Mouse (Mus musculus): Measurements from ENCODE around the gene Csmd2. TPM values are rescaled to one million over a fixed set of nuclear protein-coding genes. Genes with fewer than 3 reads are reported as not detected.

The Csmd2 gene
- polyA plus RNA-seq, 1 experiment from 2014 or later, result 0.07 TPM

- H3K27ac ChIP-seq, result no peak overlapping the region
- no peaks in the 10 kb centered on the region for H3K36me3 ChIP-seq
- H3K9ac ChIP-seq, result no peak overlapping the region
- peaks cover 28% of the 10 kb centered on the region for H3K9me3 ChIP-seq (replicated peaks)
- H3K4me3 ChIP-seq, result no peak overlapping the region
- H3K4me2 ChIP-seq, result no peak overlapping the region
- no peaks in the 10 kb centered on the region for H3K27me3 ChIP-seq (replicated peaks)
- ATAC-seq, result no peak
- no peaks in the 10 kb centered on the region for H3K4me1 ChIP-seq
- WGBS (ENCODE audit: insufficient replicate concordance), result 79% methylated on average over 9 of the region's 9 CpGs
These were observed 281.7 kb downstream of the Csmd2 start for GRCm38 (mm10) chr4:128269261-128269875.

- Histone ChIP-seq H3K27me3 (replicated peaks) (no peaks in the 10 kb centered on the region), H3K4me1 (no peaks in the 10 kb centered on the region), H3K9me3 (replicated peaks) (peaks cover 24% of the 10 kb centered on the region), H3K27ac (no peak overlapping the region), H3K4me3 (no peak overlapping the region), H3K36me3 (no peaks in the 10 kb centered on the region), H3K4me2 (no peak overlapping the region), H3K9ac (no peak overlapping the region)
- WGBS (ENCODE audit: insufficient replicate concordance), result 67% methylated on average over 10 of the region's 10 CpGs
- ATAC-seq, result no peak
These were observed 282.5 kb downstream of the Csmd2 start for GRCm38 (mm10) chr4:128270177-128270576.

- Histone ChIP-seq H3K9me3 (replicated peaks) (peaks cover 18% of the 10 kb centered on the region), H3K4me1 (no peaks in the 10 kb centered on the region), H3K36me3 (no peaks in the 10 kb centered on the region), H3K27me3 (replicated peaks) (no peaks in the 10 kb centered on the region), H3K9ac (no peak overlapping the region), H3K4me3 (no peak overlapping the region), H3K27ac (no peak overlapping the region), H3K4me2 (no peak overlapping the region)
- WGBS (ENCODE audit: insufficient replicate concordance), result 72% methylated on average over 19 of the region's 19 CpGs
- no peak for ATAC-seq
These were observed 283.3 kb downstream of the Csmd2 start for GRCm38 (mm10) chr4:128270931-128271330.

- no peaks in the 10 kb centered on the region for H3K36me3 ChIP-seq
- H3K4me2 ChIP-seq, result no peak overlapping the region
- H3K4me3 ChIP-seq, result no peak overlapping the region
- H3K9ac ChIP-seq, result no peak overlapping the region
- WGBS (ENCODE audit: insufficient replicate concordance), result 59% methylated on average over 6 of the region's 6 CpGs
- no peak overlapping the region for H3K27ac ChIP-seq
- no peaks in the 10 kb centered on the region for H3K4me1 ChIP-seq
- no peak for ATAC-seq
- H3K27me3 ChIP-seq (replicated peaks), result no peaks in the 10 kb centered on the region
- peaks cover 8% of the 10 kb centered on the region; the same call in 1 of the 2 replicates for H3K9me3 ChIP-seq (replicated peaks)
These were observed 284.8 kb downstream of the Csmd2 start for GRCm38 (mm10) chr4:128272501-128272900.

- Histone ChIP-seq H3K36me3 (no peaks in the 10 kb centered on the region), H3K4me2 (no peak overlapping the region), H3K27me3 (replicated peaks) (no peaks in the 10 kb centered on the region), H3K27ac (no peak overlapping the region), H3K4me3 (no peak overlapping the region), H3K4me1 (no peaks in the 10 kb centered on the region), H3K9me3 (replicated peaks) (peaks cover 8% of the 10 kb centered on the region; the same call in 1 of the 2 replicates), H3K9ac (no peak overlapping the region)
- ATAC-seq, result no peak
- WGBS (ENCODE audit: insufficient replicate concordance), result 70% methylated on average over 11 of the region's 11 CpGs
These were observed 285.5 kb downstream of the Csmd2 start for GRCm38 (mm10) chr4:128273146-128273545.

- ATAC-seq, result no peak
- H3K9me3 ChIP-seq (replicated peaks), result no peaks in the 10 kb centered on the region
- no peak overlapping the region for H3K4me3 ChIP-seq
- H3K4me1 ChIP-seq, result no peaks in the 10 kb centered on the region
- 68% methylated on average over 5 of the region's 5 CpGs for WGBS (ENCODE audit: insufficient replicate concordance)
- no peaks in the 10 kb centered on the region for H3K27me3 ChIP-seq (replicated peaks)
- no peak overlapping the region for H3K4me2 ChIP-seq
- H3K27ac ChIP-seq, result no peak overlapping the region
- H3K36me3 ChIP-seq, result no peaks in the 10 kb centered on the region
- no peak overlapping the region for H3K9ac ChIP-seq
These were observed 287.5 kb downstream of the Csmd2 start for GRCm38 (mm10) chr4:128275116-128275515.

GRCm38 (mm10) chr4:128275586-128275985 is 287.9 kb downstream of the Csmd2 start:
- Histone ChIP-seq H3K36me3 (no peaks in the 10 kb centered on the region), H3K27ac (no peak overlapping the region), H3K9ac (no peak overlapping the region), H3K4me3 (no peak overlapping the region), H3K27me3 (replicated peaks) (no peaks in the 10 kb centered on the region), H3K9me3 (replicated peaks) (no peaks in the 10 kb centered on the region), H3K4me2 (no peak overlapping the region), H3K4me1 (no peaks in the 10 kb centered on the region)
- ATAC-seq, result no peak
- 72% methylated on average over 6 of the region's 6 CpGs for WGBS (ENCODE audit: insufficient replicate concordance)

GRCm38 (mm10) chr4:128285009-128285408 is 297.4 kb downstream of the Csmd2 start:
- no peak for ATAC-seq
- Histone ChIP-seq H3K27me3 (replicated peaks) (no peaks in the 10 kb centered on the region), H3K36me3 (no peaks in the 10 kb centered on the region), H3K9ac (no peak overlapping the region), H3K9me3 (replicated peaks) (peaks cover 9% of the 10 kb centered on the region; the same call in 1 of the 2 replicates), H3K27ac (no peak overlapping the region), H3K4me1 (no peaks in the 10 kb centered on the region), H3K4me2 (no peak overlapping the region), H3K4me3 (no peak overlapping the region)
- WGBS (ENCODE audit: insufficient replicate concordance), result 40% methylated on average over 1 of the region's 1 CpGs

- Histone ChIP-seq H3K9ac (no peak overlapping the region), H3K4me2 (no peak overlapping the region), H3K9me3 (replicated peaks) (peaks cover 9% of the 10 kb centered on the region; the same call in 1 of the 2 replicates), H3K27me3 (replicated peaks) (no peaks in the 10 kb centered on the region), H3K36me3 (no peaks in the 10 kb centered on the region), H3K27ac (no peak overlapping the region), H3K4me3 (no peak overlapping the region), H3K4me1 (no peaks in the 10 kb centered on the region)
- WGBS (ENCODE audit: insufficient replicate concordance), result 59% methylated on average over 7 of the region's 7 CpGs
- ATAC-seq, result no peak
These were observed 300.4 kb downstream of the Csmd2 start for GRCm38 (mm10) chr4:128288095-128288494.

- no peaks in the 10 kb centered on the region for H3K36me3 ChIP-seq
- H3K4me3 ChIP-seq, result no peak overlapping the region
- H3K9me3 ChIP-seq (replicated peaks), result 0 out of 2 replicates have a peak, but pooled peaks cover 3% of the 10 kb centered on the region
- H3K9ac ChIP-seq, result no peak overlapping the region
- no peak overlapping the region for H3K4me2 ChIP-seq
- no peaks in the 10 kb centered on the region for H3K27me3 ChIP-seq (replicated peaks)
- H3K4me1 ChIP-seq, result no peaks in the 10 kb centered on the region
- H3K27ac ChIP-seq, result no peak overlapping the region
- ATAC-seq, result no peak
- WGBS (ENCODE audit: insufficient replicate concordance), result 68% methylated on average over 8 of the region's 8 CpGs
These were observed 316.4 kb downstream of the Csmd2 start for GRCm38 (mm10) chr4:128304049-128304448.

- WGBS (ENCODE audit: insufficient replicate concordance), result 73% methylated on average over 8 of the region's 8 CpGs
- H3K9ac ChIP-seq, result no peak overlapping the region
- no peak overlapping the region for H3K27ac ChIP-seq
- no peaks in the 10 kb centered on the region for H3K36me3 ChIP-seq
- H3K9me3 ChIP-seq (replicated peaks), result 0 out of 2 replicates have a peak, but pooled peaks cover 3% of the 10 kb centered on the region
- ATAC-seq, result no peak
- H3K4me3 ChIP-seq, result no peak overlapping the region
- no peaks in the 10 kb centered on the region for H3K4me1 ChIP-seq
- H3K27me3 ChIP-seq (replicated peaks), result no peaks in the 10 kb centered on the region
- no peak overlapping the region for H3K4me2 ChIP-seq
These were observed 318.4 kb downstream of the Csmd2 start for GRCm38 (mm10) chr4:128306011-128306410.

GRCm38 (mm10) chr4:128315328-128315727 is 327.7 kb downstream of the Csmd2 start:
- no peak overlapping the region for H3K27ac ChIP-seq
- H3K4me2 ChIP-seq, result no peak overlapping the region
- H3K4me1 ChIP-seq, result no peaks in the 10 kb centered on the region
- H3K36me3 ChIP-seq, result no peaks in the 10 kb centered on the region
- H3K4me3 ChIP-seq, result no peak overlapping the region
- 63% methylated on average over 5 of the region's 5 CpGs for WGBS (ENCODE audit: insufficient replicate concordance)
- H3K27me3 ChIP-seq (replicated peaks), result no peaks in the 10 kb centered on the region
- H3K9me3 ChIP-seq (replicated peaks), result peaks cover 26% of the 10 kb centered on the region; the same call in 1 of the 2 replicates
- ATAC-seq, result no peak
- H3K9ac ChIP-seq, result no peak overlapping the region

GRCm38 (mm10) chr4:128317951-128318350 is 330.3 kb downstream of the Csmd2 start:
- Histone ChIP-seq H3K9me3 (replicated peaks) (peaks cover 26% of the 10 kb centered on the region; the same call in 1 of the 2 replicates), H3K9ac (no peak overlapping the region), H3K36me3 (no peaks in the 10 kb centered on the region), H3K4me3 (no peak overlapping the region), H3K4me1 (no peaks in the 10 kb centered on the region), H3K27ac (no peak overlapping the region), H3K4me2 (no peak overlapping the region), H3K27me3 (replicated peaks) (no peaks in the 10 kb centered on the region)
- no peak for ATAC-seq
- WGBS (ENCODE audit: insufficient replicate concordance), result 74% methylated on average over 4 of the region's 4 CpGs

Measured in liver, embryonic 12.5 days (tissue).